Mouse (Mus musculus) G1E (cell line): ENCODE data around the gene Lrrk2. TPM values are rescaled to one million over a fixed set of nuclear protein-coding genes. Genes with fewer than 3 reads are reported as not detected.

Source experiments
- ATAC-seq: 2 replicates; pipeline ENCODE4 v1.8.0; 2016; ENCODE audit warnings: mild to moderate bottlenecking; ENCODE audit not compliant: insufficient number of reproducible peaks, poor library complexity, low FRiP score, severe bottlenecking; ENCODE audit errors: extremely low read depth
- DNase-seq: peaks from one replicate; pipeline ENCODE4 v3.0.0; 2012; ENCODE audit warnings: low spot score
- H3K27me3 ChIP-seq: 2 replicates; pipeline ENCODE4 v1.6.1; 2012; ENCODE audit warnings: mild to moderate bottlenecking, low read length, inconsistent platforms; ENCODE audit not compliant: insufficient read depth
- H3K36me3 ChIP-seq: replicated peaks from 2 replicates; pipeline ENCODE3; 2012; ENCODE audit warnings: mild to moderate bottlenecking, inconsistent platforms
- H3K4me1 ChIP-seq: 2 replicates; pipeline ENCODE4 v1.6.1; 2012; ENCODE audit warnings: low read depth, low read length, inconsistent platforms, mixed read lengths; ENCODE audit not compliant: insufficient read depth
- H3K4me3 ChIP-seq: 2 replicates; pipeline ENCODE4 v1.5.1; 2012; ENCODE audit warnings: low read depth, mild to moderate bottlenecking, inconsistent platforms, low read length, moderate library complexity, mixed read lengths
- H3K9me3 ChIP-seq: replicated peaks from 2 replicates; pipeline ENCODE4 v1.6.1; 2012; ENCODE audit warnings: inconsistent platforms
- CTCF ChIP-seq: IDR thresholded peaks from 2 replicates; pipeline ENCODE4 v1.5.1; 2012; ENCODE audit warnings: low read depth, low read length, inconsistent platforms, mixed read lengths
- GATA1 ChIP-seq: IDR thresholded peaks from 2 replicates; pipeline ENCODE4 v1.6.1; 2012; ENCODE audit warnings: borderline replicate concordance, low read length, inconsistent platforms, mixed read lengths
- GATA2 ChIP-seq: IDR thresholded peaks from 2 replicates; pipeline ENCODE4 v1.6.1; 2012; ENCODE audit warnings: low read depth, low read length, inconsistent platforms, borderline replicate concordance
- POLR2AphosphoS5 ChIP-seq: IDR thresholded peaks from 2 replicates; pipeline ENCODE4 v1.6.1; 2012; ENCODE audit warnings: low read depth, low read length, inconsistent platforms; ENCODE audit not compliant: insufficient replicate concordance
- TAL1 ChIP-seq: conservative IDR thresholded peaks from 2 replicates; pipeline ENCODE4 v1.6.1; 2012; ENCODE audit warnings: low read depth, low read length, inconsistent platforms, mixed read lengths
- polyA plus RNA-seq: library from polyadenylated mRNA; stranded (reverse); fragments of >175 nt; gene quantifications from 2 replicates; pipeline ENCODE4 v1.2.3, GENCODE M21; 2012
- total RNA-seq, 2 experiments: library from RNA; stranded (forward) in 1 of 2; stranded (reverse) in 1 of 2; fragments of 200-1000 nt in 1 of 2; fragments of >200 nt in 1 of 2; fragmentation: Nextera tagmentation in 1 of 2; gene quantifications; 2 replicates each; pipeline ENCODE4 v1.2.3; 2014 to 2017

Gene Lrrk2
- total and polyA plus RNA-seq, 3 experiments, result 0.16 TPM; not detected in 2

DNA sequence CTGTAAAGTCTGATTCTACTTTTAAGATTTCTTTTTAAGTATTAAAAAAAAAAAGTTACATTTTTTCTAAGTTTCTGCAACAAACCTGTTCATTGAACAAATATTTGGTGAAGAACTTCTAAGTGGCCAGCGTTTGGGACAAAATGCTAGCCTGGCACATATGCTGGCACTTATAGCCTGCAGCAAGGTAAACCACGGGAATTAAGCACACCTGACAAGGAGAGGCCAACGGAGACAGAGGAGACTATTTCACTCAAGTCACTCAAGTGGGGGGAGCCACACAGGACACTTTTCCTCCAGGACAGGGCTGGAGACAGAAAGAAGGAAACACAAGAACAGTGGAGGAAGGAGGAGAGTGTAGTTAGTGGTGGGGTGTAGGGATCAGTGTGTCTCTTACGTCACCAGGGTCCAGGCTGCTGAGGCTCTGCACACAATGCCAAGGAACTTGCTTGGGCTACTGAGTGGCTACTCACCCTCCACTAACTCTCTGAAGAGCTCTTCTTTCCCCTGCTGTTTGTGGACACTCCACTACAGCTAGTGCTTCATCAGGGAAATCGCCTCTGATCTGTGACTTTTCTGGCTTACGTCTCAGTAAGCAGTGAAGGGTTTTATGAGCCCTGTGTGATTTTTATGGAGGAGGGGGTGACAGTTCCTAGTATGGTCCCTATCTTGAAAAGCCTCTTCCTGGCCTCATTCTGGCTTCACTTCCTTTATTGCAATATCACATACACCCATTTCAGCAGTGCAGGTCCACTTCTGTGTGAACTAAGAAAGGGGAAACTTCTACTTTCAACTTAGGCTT lies 12.5 kb upstream of the Lrrk2 start:
- DNase-seq (no peak), ATAC-seq (no peak)
- TF ChIP-seq POLR2AphosphoS5 (no peak), GATA2 (no peak), GATA1 (no peak), CTCF (no peak), TAL1 (no peak)
- Histone ChIP-seq H3K36me3 (no peaks in the 10 kb centered on the region), H3K27me3 (no peaks in the 10 kb centered on the region), H3K4me1 (no peaks in the 10 kb centered on the region), H3K9me3 (peaks cover 29% of the 10 kb centered on the region), H3K4me3 (no peak overlapping the region)

GRCm38 (mm10) chr15:91661079-91661369 lies 12.0 kb upstream of the Lrrk2 start:
- ATAC-seq (no peak), DNase-seq (no peak)
- Histone ChIP-seq H3K9me3 (peaks cover 32% of the 10 kb centered on the region), H3K27me3 (no peaks in the 10 kb centered on the region), H3K4me1 (no peaks in the 10 kb centered on the region), H3K4me3 (no peak overlapping the region), H3K36me3 (no peaks in the 10 kb centered on the region)
- no peak for TF ChIP-seq GATA2
- TF ChIP-seq POLR2AphosphoS5, result no peak
- no peak for TF ChIP-seq TAL1
- no peak for TF ChIP-seq GATA1
- no peak for TF ChIP-seq CTCF

- H3K4me3 ChIP-seq, result no peak overlapping the region
- peaks cover 22% of the 10 kb centered on the region for H3K9me3 ChIP-seq
- no peak for ATAC-seq
- no peak for TF ChIP-seq POLR2AphosphoS5
- TF ChIP-seq GATA1, result no peak
- no peak for TF ChIP-seq CTCF
- no peak for TF ChIP-seq TAL1
- no peak for TF ChIP-seq GATA2
- H3K27me3 ChIP-seq, result no peaks in the 10 kb centered on the region
- H3K4me1 ChIP-seq, result no peaks in the 10 kb centered on the region
- H3K36me3 ChIP-seq, result no peaks in the 10 kb centered on the region
- DNase-seq, result no peak
Observed at GRCm38 (mm10) chr15:91664586-91665132, 8.3 kb upstream of the Lrrk2 start.

- H3K4me3 ChIP-seq, result no peak overlapping the region
- H3K9me3 ChIP-seq, result peaks cover 19% of the 10 kb centered on the region
- ATAC-seq, result no peak
- no peaks in the 10 kb centered on the region for H3K27me3 ChIP-seq
- no peaks in the 10 kb centered on the region for H3K4me1 ChIP-seq
- no peaks in the 10 kb centered on the region for H3K36me3 ChIP-seq
- no peak for DNase-seq
- TF ChIP-seq GATA2, result no peak
- TF ChIP-seq CTCF, result no peak
- TF ChIP-seq TAL1, result no peak
- TF ChIP-seq POLR2AphosphoS5, result no peak
- no peak for TF ChIP-seq GATA1
Observed at GRCm38 (mm10) chr15:91665530-91665929, 7.4 kb upstream of the Lrrk2 start.

GRCm38 (mm10) chr15:91671216-91671615 lies 1.8 kb upstream of the Lrrk2 start:
- Histone ChIP-seq H3K36me3 (no peaks in the 10 kb centered on the region), H3K4me3 (no peak overlapping the region), H3K9me3 (peaks cover 9% of the 10 kb centered on the region), H3K4me1 (no peaks in the 10 kb centered on the region), H3K27me3 (no peaks in the 10 kb centered on the region)
- no peak for ATAC-seq
- DNase-seq, result no peak
- TF ChIP-seq POLR2AphosphoS5 (no peak), GATA2 (no peak), GATA1 (no peak), TAL1 (no peak), CTCF (no peak)

DNA sequence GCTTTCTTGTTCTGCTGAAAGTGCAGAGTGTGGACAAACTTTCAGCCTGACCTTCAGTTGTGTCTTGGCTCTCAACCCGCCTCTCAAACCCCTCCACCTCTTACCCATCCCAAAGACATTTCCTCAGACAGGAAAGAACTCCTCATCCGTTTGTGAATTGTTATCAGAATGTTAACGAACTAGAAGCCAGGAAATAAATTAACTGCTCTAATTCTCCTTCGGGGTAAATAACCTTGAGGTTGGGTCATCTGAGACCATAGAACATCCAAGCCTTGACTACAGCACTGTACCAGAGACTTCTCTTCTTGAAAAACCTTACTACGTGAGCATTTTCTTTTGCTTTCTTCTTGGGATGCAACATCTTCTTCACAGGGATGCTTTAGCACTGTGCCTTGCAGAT lies 988 bp upstream of the Lrrk2 start:
- H3K4me3 ChIP-seq, result no peak overlapping the region
- ATAC-seq (no peak), DNase-seq (no peak)
- no peaks in the 10 kb centered on the region for H3K27me3 ChIP-seq
- TF ChIP-seq GATA1 (no peak), CTCF (no peak), POLR2AphosphoS5 (no peak), GATA2 (no peak)
- H3K36me3 ChIP-seq, result no peaks in the 10 kb centered on the region
- H3K9me3 ChIP-seq, result peaks cover 9% of the 10 kb centered on the region
- no peaks in the 10 kb centered on the region for H3K4me1 ChIP-seq
